Mouse (Mus musculus) hindbrain, postnatal 0 days (tissue): ENCODE measurements around the gene Fam206a. TPM values are rescaled to one million over a fixed set of nuclear protein-coding genes. Genes with fewer than 3 reads are reported as not detected.

Source experiments
- ATAC-seq: fragments of 200-750 bp; cut with Nextera tagmentation; 2 replicates; pipeline ENCODE4 v1.8.0; 2017; ENCODE audit warnings: mild to moderate bottlenecking, moderate TSS enrichment, moderate library complexity
- DNase-seq: peaks from one replicate; pipeline ENCODE4 v3.0.0-alpha.2; 2015; ENCODE audit warnings: low spot score
- H3K27ac ChIP-seq: fragments of 300-500 bp; sonication (generic); 2 replicates; pipeline ENCODE4 v1.5.1; 2014; ENCODE audit warnings: mild to moderate bottlenecking
- H3K27me3 ChIP-seq: fragments of 300-500 bp; sonication (generic); 2 replicates; pipeline ENCODE4 v1.6.1; 2014; ENCODE audit warnings: low read length, mixed read lengths; ENCODE audit not compliant: insufficient read depth
- H3K36me3 ChIP-seq: fragments of 300-500 bp; sonication (generic); 2 replicates; pipeline ENCODE4 v1.6.1; 2014; ENCODE audit warnings: low read length, mixed read lengths; ENCODE audit not compliant: insufficient read depth
- H3K4me1 ChIP-seq: fragments of 300-500 bp; sonication (generic); 2 replicates; pipeline ENCODE4 v1.6.1; 2014; ENCODE audit warnings: antibody characterized with exemption, low read length, mixed read lengths; ENCODE audit not compliant: insufficient read depth
- H3K4me2 ChIP-seq: fragments of 300-500 bp; sonication (generic); 2 replicates; pipeline ENCODE4 v1.6.1; 2014; ENCODE audit warnings: low read depth, mild to moderate bottlenecking, low read length, moderate library complexity, mixed read lengths
- H3K4me3 ChIP-seq: fragments of 300-500 bp; sonication (generic); 2 replicates; pipeline ENCODE4 v1.5.1; 2014; ENCODE audit warnings: low read length
- H3K9ac ChIP-seq: fragments of 300-500 bp; sonication (generic); replicated peaks from 2 replicates; pipeline ENCODE4 v1.6.1; 2014; ENCODE audit warnings: mild to moderate bottlenecking, low read length, moderate library complexity, mixed read lengths
- H3K9me3 ChIP-seq: fragments of 300-500 bp; sonication (generic); 2 replicates; pipeline ENCODE4 v1.6.1; 2016; ENCODE audit warnings: low read length, mixed read lengths
- CTCF ChIP-seq: IDR thresholded peaks from 2 replicates; pipeline ENCODE4 v1.5.1; 2016; ENCODE audit warnings: antibody characterized with exemption, control low read depth, low read depth
- WGBS: fragments of 180-500 bp; shearing (Covaris S2); extraction: QIAGEN DNeasy Blood & Tissue Kit; methylation state at CpG from one replicate; pipeline ENCODE4 v1.1.7; 2014; 5-methylcytosine and 5-hydroxymethylcytosine counted together
- polyA plus RNA-seq: library from polyadenylated mRNA; unstranded; fragments of >200 nt; fragmentation: Nextera tagmentation; extraction: Ambion mirVana; gene quantifications from 2 replicates; pipeline ENCODE4 v1.2.1, GENCODE M21; 2015
- total RNA-seq: library from RNA; depleted of rRNA; stranded (reverse); fragments of >200 nt; gene quantifications from 2 replicates; pipeline ENCODE4 v1.2.3, GENCODE M21; 2014

The Fam206a gene
- total and polyA plus RNA-seq, 2 experiments from 2014 or later, result 9.4 to 9.6 TPM

GRCm38 (mm10) chr4:56771065-56771464, 31.1 kb upstream of the Fam206a start:
- no peaks in the 10 kb centered on the region for H3K27me3 ChIP-seq
- no peak for DNase-seq
- no peak overlapping the region for H3K27ac ChIP-seq
- H3K4me1 ChIP-seq, result no peaks in the 10 kb centered on the region
- H3K4me2 ChIP-seq, result no peak overlapping the region
- no peak for TF ChIP-seq CTCF
- ATAC-seq, result no peak
- no peak overlapping the region for H3K4me3 ChIP-seq
- peaks cover 84% of the 10 kb centered on the region for H3K36me3 ChIP-seq
- H3K9me3 ChIP-seq, result no peaks in the 10 kb centered on the region
- no peak overlapping the region for H3K9ac ChIP-seq
- 88% methylated on average over 1 of the region's 1 CpGs for WGBS

- WGBS, result 45% methylated on average over 1 of the region's 1 CpGs
- no peaks in the 10 kb centered on the region for H3K4me1 ChIP-seq
- peak; percentile 52 for DNase-seq
- H3K9me3 ChIP-seq, result no peaks in the 10 kb centered on the region
- no peak overlapping the region for H3K27ac ChIP-seq
- peaks cover 79% of the 10 kb centered on the region for H3K36me3 ChIP-seq
- no peak overlapping the region for H3K4me3 ChIP-seq
- TF ChIP-seq CTCF, result peak; percentile 64
- 0 out of 2 replicates have a peak, but pooled peaks have one; percentile 49 for ATAC-seq
- no peaks in the 10 kb centered on the region for H3K27me3 ChIP-seq
- H3K4me2 ChIP-seq, result no peak overlapping the region
- no peak overlapping the region for H3K9ac ChIP-seq
Observed at GRCm38 (mm10) chr4:56791373-56791772, 10.8 kb upstream of the Fam206a start.

- Histone ChIP-seq H3K4me1 (peaks cover 9% of the 10 kb centered on the region; the same call in 1 of the 2 replicates), H3K9me3 (no peaks in the 10 kb centered on the region), H3K4me2 (peak overlapping the region; percentile 89), H3K4me3 (peak overlapping the region; percentile 97), H3K27me3 (no peaks in the 10 kb centered on the region), H3K9ac (peak overlapping the region; percentile 80), H3K36me3 (peaks cover 20% of the 10 kb centered on the region), H3K27ac (peak overlapping the region; percentile 83)
- DNase-seq (no peak), ATAC-seq (no peak; the same call in 1 of the 2 replicates)
- peak; percentile 14; the same call in 1 of the 2 replicates for TF ChIP-seq CTCF
- WGBS, result 2% methylated on average over 25 of the region's 25 CpGs
Observed at GRCm38 (mm10) chr4:56802669-56803150, 565 bp downstream of the Fam206a start.

- H3K27ac ChIP-seq, result no peak overlapping the region
- WGBS, result 71% methylated on average over 4 of the region's 4 CpGs
- no peaks in the 10 kb centered on the region for H3K9me3 ChIP-seq
- H3K36me3 ChIP-seq, result peaks cover 36% of the 10 kb centered on the region
- no peaks in the 10 kb centered on the region for H3K4me1 ChIP-seq
- H3K27me3 ChIP-seq, result no peaks in the 10 kb centered on the region
- DNase-seq (no peak), ATAC-seq (no peak)
- no peak for TF ChIP-seq CTCF
- no peak overlapping the region for H3K4me3 ChIP-seq
- no peak overlapping the region for H3K4me2 ChIP-seq
- H3K9ac ChIP-seq, result no peak overlapping the region
Observed at GRCm38 (mm10) chr4:56809050-56809449, 6.9 kb downstream of the Fam206a start.

- H3K36me3 ChIP-seq, result peaks cover 28% of the 10 kb centered on the region
- WGBS, result 58% methylated on average over 3 of the region's 3 CpGs
- no peak overlapping the region for H3K9ac ChIP-seq
- H3K9me3 ChIP-seq, result no peaks in the 10 kb centered on the region
- no peak for TF ChIP-seq CTCF
- no peaks in the 10 kb centered on the region for H3K27me3 ChIP-seq
- ATAC-seq, result no peak
- no peak overlapping the region for H3K27ac ChIP-seq
- H3K4me2 ChIP-seq, result no peak overlapping the region
- no peak for DNase-seq
- H3K4me1 ChIP-seq, result no peaks in the 10 kb centered on the region
- no peak overlapping the region for H3K4me3 ChIP-seq
Observed at GRCm38 (mm10) chr4:56811642-56812041, 9.5 kb downstream of the Fam206a start.

- no peak for DNase-seq
- Histone ChIP-seq H3K9me3 (no peaks in the 10 kb centered on the region), H3K27me3 (no peaks in the 10 kb centered on the region), H3K27ac (no peak overlapping the region), H3K4me3 (no peak overlapping the region), H3K36me3 (peaks cover 24% of the 10 kb centered on the region; the same call in 1 of the 2 replicates), H3K4me2 (no peak overlapping the region), H3K4me1 (no peaks in the 10 kb centered on the region), H3K9ac (no peak overlapping the region)
- 75% methylated on average over 4 of the region's 4 CpGs for WGBS
- no peak for ATAC-seq
- no peak for TF ChIP-seq CTCF
Observed at GRCm38 (mm10) chr4:56812096-56812495, 10.0 kb downstream of the Fam206a start.

- TF ChIP-seq CTCF, result no peak
- Histone ChIP-seq H3K36me3 (peaks cover 22% of the 10 kb centered on the region; the same call in 1 of the 2 replicates), H3K4me3 (no peak overlapping the region), H3K9me3 (no peaks in the 10 kb centered on the region), H3K27ac (no peak overlapping the region), H3K27me3 (no peaks in the 10 kb centered on the region), H3K4me2 (no peak overlapping the region), H3K9ac (no peak overlapping the region), H3K4me1 (no peaks in the 10 kb centered on the region)
- ATAC-seq, result no peak
- 88% methylated on average over 8 of the region's 8 CpGs for WGBS
- no peak for DNase-seq
Observed at GRCm38 (mm10) chr4:56815131-56815530, 13.0 kb downstream of the Fam206a start.
